Mouse (Mus musculus) embryonic facial prominence, embryonic 15.5 days (tissue): Measurements from ENCODE around the gene Ints11. TPM values are rescaled to one million over a fixed set of nuclear protein-coding genes. Genes with fewer than 3 reads are reported as not detected.
A peak's percentile ranks its signal among the peaks of the same experiment; 100 is the strongest.

Experiments used
- ATAC-seq: fragments of 200-750 bp; cut with Nextera tagmentation; 2 replicates; pipeline ENCODE4 v1.8.0; 2017; ENCODE audit warnings: low read depth, moderate TSS enrichment; ENCODE audit not compliant: insufficient number of reproducible peaks, low FRiP score, low TSS enrichment
- H3K27ac ChIP-seq: fragments of 300-500 bp; sonication (generic); replicated peaks from 2 replicates; pipeline ENCODE4 v1.5.1; 2015; ENCODE audit warnings: mild to moderate bottlenecking, inconsistent platforms
- H3K27me3 ChIP-seq: fragments of 300-500 bp; sonication (generic); 2 replicates; pipeline ENCODE4 v1.6.1; 2015; ENCODE audit warnings: inconsistent platforms
- H3K36me3 ChIP-seq: fragments of 300-500 bp; sonication (generic); 2 replicates; pipeline ENCODE4 v1.6.1; 2015; ENCODE audit warnings: mild to moderate bottlenecking, inconsistent platforms
- H3K4me1 ChIP-seq: fragments of 300-500 bp; sonication (generic); 2 replicates; pipeline ENCODE4 v1.6.1; 2015; ENCODE audit warnings: inconsistent platforms
- H3K4me2 ChIP-seq: fragments of 300-500 bp; sonication (generic); replicated peaks from 2 replicates; pipeline ENCODE4 v1.6.1; 2015; ENCODE audit warnings: mild to moderate bottlenecking, inconsistent platforms
- H3K4me3 ChIP-seq: fragments of 300-500 bp; sonication (generic); replicated peaks from 2 replicates; pipeline ENCODE4 v1.5.1; 2015; ENCODE audit warnings: mild to moderate bottlenecking, inconsistent platforms
- H3K9ac ChIP-seq: fragments of 300-500 bp; sonication (generic); 2 replicates; pipeline ENCODE4 v1.6.1; 2015; ENCODE audit warnings: inconsistent platforms
- H3K9me3 ChIP-seq: fragments of 300-500 bp; sonication (generic); replicated peaks from 2 replicates; pipeline ENCODE4 v1.6.1; 2016; ENCODE audit warnings: inconsistent platforms
- WGBS: fragments of 180-500 bp; shearing (Covaris S2); methylation state at CpG from one replicate; pipeline ENCODE4 v1.1.7; 2015; 5-methylcytosine and 5-hydroxymethylcytosine counted together
- polyA plus RNA-seq: library from polyadenylated mRNA; unstranded; fragments of >200 nt; fragmentation: Nextera tagmentation; extraction: Ambion mirVana; gene quantifications from 2 replicates; pipeline ENCODE4 v1.2.1, GENCODE M21; 2015

Ints11 gene
- polyA plus RNA-seq, 1 experiment from 2014 or later = 73.1 TPM

DNA sequence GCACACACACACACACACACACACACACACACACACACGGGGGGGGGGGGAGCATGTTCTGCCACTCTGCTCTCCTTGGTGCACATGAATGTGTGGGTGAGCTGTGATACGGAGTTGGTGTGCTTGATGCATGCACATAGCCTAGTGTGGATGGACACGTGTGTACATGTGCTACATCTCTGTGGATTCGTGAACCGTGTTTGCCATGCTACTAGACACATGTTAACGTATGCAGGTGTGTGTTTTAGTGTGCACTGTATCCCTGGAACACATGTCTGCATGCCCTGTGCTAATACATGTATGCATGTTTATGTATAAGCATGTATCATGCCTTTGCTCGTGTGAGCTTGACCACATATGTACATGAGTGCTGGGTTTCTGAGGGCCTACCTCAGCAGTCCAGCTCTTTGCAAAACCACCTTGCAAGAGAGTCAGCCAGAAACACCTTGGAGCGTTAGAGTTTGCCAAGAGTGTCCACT lies 23.9 kb downstream of the Ints11 start:
- no peak overlapping the region for H3K9ac ChIP-seq
- no peak for ATAC-seq
- H3K4me2 ChIP-seq = peak overlapping the region; percentile 94
- H3K36me3 ChIP-seq = peaks cover 34% of the 10 kb centered on the region
- WGBS = 61% methylated on average over 8 of the region's 8 CpGs
- no peaks in the 10 kb centered on the region for H3K9me3 ChIP-seq
- peaks cover 43% of the 10 kb centered on the region for H3K4me1 ChIP-seq
- no peak overlapping the region for H3K27ac ChIP-seq
- H3K27me3 ChIP-seq = no peaks in the 10 kb centered on the region
- peak overlapping the region; percentile 90 for H3K4me3 ChIP-seq

- H3K9me3 ChIP-seq = no peaks in the 10 kb centered on the region
- WGBS = 17% methylated on average over 8 of the region's 8 CpGs
- H3K4me3 ChIP-seq = peak overlapping the region; percentile 90
- peak overlapping the region; percentile 3; the same call in 1 of the 2 replicates for H3K9ac ChIP-seq
- ATAC-seq = no peak
- H3K27ac ChIP-seq = peak overlapping the region; percentile 58
- H3K4me2 ChIP-seq = peak overlapping the region; percentile 94
- no peaks in the 10 kb centered on the region for H3K27me3 ChIP-seq
- H3K4me1 ChIP-seq = peaks cover 43% of the 10 kb centered on the region
- H3K36me3 ChIP-seq = peaks cover 34% of the 10 kb centered on the region
Measured at GRCm38 (mm10) chr4:155894311-155894881, 25.1 kb downstream of the Ints11 start.

GRCm38 (mm10) chr4:155895216-155895615 lies 25.9 kb downstream of the Ints11 start:
- Histone ChIP-seq H3K9ac (no peak overlapping the region), H3K9me3 (no peaks in the 10 kb centered on the region), H3K27ac (peak overlapping the region; percentile 58; the same call in 1 of the 2 replicates), H3K4me1 (peaks cover 39% of the 10 kb centered on the region), H3K4me3 (no peak overlapping the region), H3K36me3 (peaks cover 39% of the 10 kb centered on the region), H3K27me3 (no peaks in the 10 kb centered on the region), H3K4me2 (peak overlapping the region; percentile 94)
- ATAC-seq = no peak
- WGBS = 32% methylated on average over 6 of the region's 6 CpGs

- H3K4me3 ChIP-seq = no peak overlapping the region
- no peak overlapping the region for H3K4me2 ChIP-seq
- H3K27ac ChIP-seq = no peak overlapping the region
- 87% methylated on average over 4 of the region's 4 CpGs for WGBS
- H3K4me1 ChIP-seq = peaks cover 33% of the 10 kb centered on the region
- no peak for ATAC-seq
- no peaks in the 10 kb centered on the region for H3K9me3 ChIP-seq
- no peak overlapping the region for H3K9ac ChIP-seq
- peaks cover 45% of the 10 kb centered on the region for H3K36me3 ChIP-seq
- no peaks in the 10 kb centered on the region for H3K27me3 ChIP-seq
Measured at GRCm38 (mm10) chr4:155895826-155896225, 26.5 kb downstream of the Ints11 start.

GRCm38 (mm10) chr4:155896461-155896860 lies 27.1 kb downstream of the Ints11 start:
- H3K9ac ChIP-seq = no peak overlapping the region
- H3K27me3 ChIP-seq = no peaks in the 10 kb centered on the region
- 97% methylated on average over 12 of the region's 12 CpGs for WGBS
- H3K27ac ChIP-seq = no peak overlapping the region
- H3K36me3 ChIP-seq = peaks cover 51% of the 10 kb centered on the region
- H3K4me2 ChIP-seq = no peak overlapping the region
- peaks cover 30% of the 10 kb centered on the region for H3K4me1 ChIP-seq
- H3K4me3 ChIP-seq = no peak overlapping the region
- no peaks in the 10 kb centered on the region for H3K9me3 ChIP-seq
- ATAC-seq = no peak

DNA sequence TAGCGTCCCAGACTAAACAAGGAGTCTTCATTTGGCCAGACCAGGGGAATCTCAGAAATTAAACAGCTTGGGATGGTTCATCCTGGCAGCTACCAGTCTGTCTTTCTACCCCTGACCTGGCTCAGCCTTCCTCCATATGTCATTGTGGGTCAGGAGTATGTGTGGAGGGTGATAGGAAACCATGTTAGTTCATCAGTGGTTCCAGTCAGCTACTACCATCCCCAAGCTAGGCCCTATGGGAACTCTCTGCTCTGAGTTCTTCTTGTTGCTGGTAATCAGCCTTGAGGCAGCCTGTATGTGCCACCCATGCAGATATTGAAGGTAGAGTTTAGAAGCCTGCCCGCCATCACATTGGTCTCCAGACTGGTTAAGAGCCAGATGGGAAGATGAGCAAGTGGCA lies 29.0 kb downstream of the Ints11 start:
- Histone ChIP-seq H3K4me2 (no peak overlapping the region), H3K4me3 (no peak overlapping the region), H3K27me3 (no peaks in the 10 kb centered on the region), H3K9ac (no peak overlapping the region), H3K4me1 (peaks cover 22% of the 10 kb centered on the region), H3K9me3 (no peaks in the 10 kb centered on the region), H3K36me3 (peaks cover 70% of the 10 kb centered on the region), H3K27ac (no peak overlapping the region)
- no peak for ATAC-seq
- 88% methylated on average over 2 of the region's 2 CpGs for WGBS

DNA sequence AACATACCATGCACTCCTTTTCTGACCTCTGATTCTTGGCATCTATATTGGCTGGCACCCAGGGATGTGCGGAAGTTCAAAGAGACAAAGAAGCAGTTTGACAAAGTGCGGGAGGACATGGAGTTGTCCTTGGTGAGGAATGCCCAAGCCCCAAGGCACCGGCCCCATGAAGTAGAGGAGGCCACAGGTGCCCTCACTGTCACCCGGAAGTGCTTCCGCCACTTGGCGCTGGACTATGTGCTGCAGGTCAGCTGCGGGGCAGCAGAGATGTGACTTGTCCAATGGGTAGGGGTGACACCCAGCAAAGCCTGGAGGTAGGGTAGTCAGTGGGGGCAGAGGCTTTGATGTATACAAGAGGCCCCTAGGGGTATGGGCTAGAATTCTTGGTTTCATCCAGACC lies 30.0 kb downstream of the Ints11 start:
- Histone ChIP-seq H3K9me3 (no peaks in the 10 kb centered on the region), H3K27ac (no peak overlapping the region), H3K36me3 (peaks cover 79% of the 10 kb centered on the region), H3K4me1 (peaks cover 12% of the 10 kb centered on the region), H3K4me2 (no peak overlapping the region), H3K4me3 (no peak overlapping the region), H3K27me3 (no peaks in the 10 kb centered on the region), H3K9ac (no peak overlapping the region)
- WGBS = 93% methylated on average over 7 of the region's 7 CpGs
- ATAC-seq = no peak

DNA sequence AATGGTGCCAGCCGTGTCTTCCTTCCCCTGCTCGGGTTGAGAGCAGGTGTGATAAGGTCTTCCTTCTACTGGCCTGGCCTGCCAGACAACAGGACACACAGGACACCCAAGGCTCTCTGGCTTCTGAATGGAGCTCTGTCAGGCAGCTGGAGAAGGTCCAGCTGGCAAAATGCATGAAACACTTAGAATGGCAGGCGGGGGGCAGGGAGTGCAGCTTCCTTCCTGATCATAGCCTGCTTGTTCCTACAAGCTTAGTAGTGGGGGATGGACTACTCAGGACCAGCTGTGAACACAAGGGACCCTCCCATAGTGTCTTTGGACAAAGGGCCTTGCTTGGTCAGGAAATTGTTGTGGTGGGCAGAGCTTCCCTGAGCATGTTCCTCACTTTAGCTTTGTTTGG lies 31.9 kb downstream of the Ints11 start:
- Histone ChIP-seq H3K9me3 (no peaks in the 10 kb centered on the region), H3K27ac (no peak overlapping the region), H3K27me3 (no peaks in the 10 kb centered on the region), H3K36me3 (peaks cover 92% of the 10 kb centered on the region), H3K9ac (no peak overlapping the region), H3K4me3 (no peak overlapping the region), H3K4me1 (no peaks in the 10 kb centered on the region), H3K4me2 (no peak overlapping the region)
- WGBS = 77% methylated on average over 3 of the region's 3 CpGs
- no peak for ATAC-seq

DNA sequence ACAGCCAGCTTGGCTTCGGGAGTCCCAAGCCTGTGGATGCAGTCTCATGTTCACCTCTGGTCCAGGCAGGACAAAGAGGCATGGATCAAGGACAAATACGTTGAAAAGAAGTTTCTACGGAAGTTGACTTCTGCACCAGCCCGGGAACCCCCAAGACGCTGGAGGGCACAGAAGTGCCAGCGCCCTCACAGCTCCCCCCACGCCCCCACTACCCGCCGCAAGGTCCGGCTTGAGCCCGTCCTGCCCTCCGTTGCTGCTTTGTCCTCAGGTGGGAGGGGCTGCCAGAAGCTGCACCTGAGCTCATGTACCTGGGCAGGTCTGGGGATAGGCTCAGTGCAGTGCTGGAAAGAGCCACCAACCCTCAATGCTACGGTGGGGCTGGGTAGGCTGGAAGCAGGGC lies 33.9 kb downstream of the Ints11 start:
- no peaks in the 10 kb centered on the region for H3K27me3 ChIP-seq
- peaks cover 87% of the 10 kb centered on the region for H3K36me3 ChIP-seq
- H3K4me1 ChIP-seq = no peaks in the 10 kb centered on the region
- no peak overlapping the region for H3K4me2 ChIP-seq
- no peaks in the 10 kb centered on the region for H3K9me3 ChIP-seq
- WGBS = 92% methylated on average over 13 of the region's 13 CpGs
- no peak overlapping the region for H3K9ac ChIP-seq
- no peak overlapping the region for H3K4me3 ChIP-seq
- no peak overlapping the region for H3K27ac ChIP-seq
- ATAC-seq = no peak

DNA sequence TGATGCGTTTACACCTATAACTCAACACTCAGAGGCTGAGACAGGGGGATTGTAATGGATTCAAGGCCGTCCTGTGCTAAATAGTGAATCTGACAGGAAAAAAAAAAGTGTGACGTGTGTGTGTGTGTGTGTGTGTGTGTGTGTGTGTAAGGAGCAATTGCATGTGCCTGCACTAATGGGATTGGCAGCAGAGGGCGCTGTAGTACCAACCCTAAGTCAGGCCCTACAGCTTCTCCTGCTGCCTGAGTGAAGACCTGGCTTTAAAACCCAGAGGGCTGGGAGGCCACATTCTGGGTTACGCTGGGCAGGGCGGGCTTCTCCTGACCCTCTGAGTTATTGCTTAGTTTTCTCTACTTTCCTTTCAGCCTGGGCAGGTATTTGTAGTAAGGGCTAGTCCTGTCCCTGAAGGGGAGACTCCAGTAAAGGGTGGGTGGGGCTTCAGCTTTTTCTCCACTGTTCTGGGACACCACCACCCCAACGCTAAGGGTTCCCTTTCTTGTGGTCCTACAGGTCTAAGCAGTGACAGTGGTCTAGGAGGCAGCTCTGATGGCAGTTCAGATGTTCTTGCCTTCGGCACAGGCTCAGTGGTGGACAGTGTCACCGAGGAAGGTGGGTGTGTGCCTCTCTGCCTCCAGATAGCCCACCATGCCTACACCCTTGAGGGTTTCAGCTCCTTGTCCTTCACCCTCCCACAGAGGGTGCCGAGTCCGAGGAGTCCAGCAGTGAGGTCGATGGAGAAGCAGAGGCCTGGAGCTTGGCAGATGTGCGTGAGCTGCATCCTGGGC lies 35.2 kb downstream of the Ints11 start:
- Histone ChIP-seq H3K36me3 (peaks cover 74% of the 10 kb centered on the region), H3K4me1 (no peaks in the 10 kb centered on the region), H3K27ac (no peak overlapping the region), H3K9ac (no peak overlapping the region), H3K4me2 (no peak overlapping the region), H3K9me3 (no peaks in the 10 kb centered on the region), H3K27me3 (no peaks in the 10 kb centered on the region), H3K4me3 (no peak overlapping the region)
- 88% methylated on average over 13 of the region's 13 CpGs for WGBS
- ATAC-seq = no peak

DNA sequence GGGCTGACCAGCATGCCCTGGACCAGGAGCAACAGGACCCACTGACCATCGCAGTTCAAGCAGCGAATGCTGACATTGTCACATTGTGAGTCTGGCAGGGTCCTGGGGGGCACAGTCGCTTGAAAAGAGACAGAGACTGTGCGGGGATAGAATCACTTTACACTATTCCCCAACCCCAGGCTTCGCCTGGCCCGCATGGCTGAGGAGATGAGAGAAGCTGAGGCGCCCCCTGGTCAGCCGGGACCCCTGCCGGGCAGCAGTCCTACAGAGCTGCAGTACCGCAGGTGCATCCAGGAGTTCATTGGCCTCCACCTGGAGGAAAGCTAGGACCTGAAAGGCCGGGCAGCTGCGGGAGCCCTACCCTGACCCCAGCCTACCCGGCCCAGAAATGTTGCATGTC lies 36.3 kb downstream of the Ints11 start:
- Histone ChIP-seq H3K4me1 (no peaks in the 10 kb centered on the region), H3K27me3 (no peaks in the 10 kb centered on the region), H3K4me3 (no peak overlapping the region), H3K9ac (no peak overlapping the region), H3K9me3 (no peaks in the 10 kb centered on the region), H3K27ac (no peak overlapping the region), H3K4me2 (no peak overlapping the region), H3K36me3 (peaks cover 63% of the 10 kb centered on the region)
- WGBS = 88% methylated on average over 13 of the region's 13 CpGs
- no peak for ATAC-seq
